Mouse (Mus musculus) bone marrow macrophage, adult 2 months (primary cell): ENCODE results near the gene Dnajc13.

Experiments
- CTCF ChIP-seq: IDR thresholded peaks from 2 replicates; pipeline ENCODE4 v1.5.1; 2012; ENCODE audit warnings: low read depth, mild to moderate bottlenecking, low read length, moderate library complexity
- POLR2A ChIP-seq: IDR thresholded peaks from 2 replicates; pipeline ENCODE4 v1.6.1; 2012; ENCODE audit warnings: mild to moderate bottlenecking, low read depth, low read length, borderline replicate concordance

GRCm38 (mm10) chr9:104106930-104107329 is 155.8 kb downstream of the Dnajc13 start:
- no peak for TF ChIP-seq CTCF
- TF ChIP-seq POLR2A = no peak
